Mouse (Mus musculus): ENCODE results near the gene Mrpl57.

The Mrpl57 gene

DNA sequence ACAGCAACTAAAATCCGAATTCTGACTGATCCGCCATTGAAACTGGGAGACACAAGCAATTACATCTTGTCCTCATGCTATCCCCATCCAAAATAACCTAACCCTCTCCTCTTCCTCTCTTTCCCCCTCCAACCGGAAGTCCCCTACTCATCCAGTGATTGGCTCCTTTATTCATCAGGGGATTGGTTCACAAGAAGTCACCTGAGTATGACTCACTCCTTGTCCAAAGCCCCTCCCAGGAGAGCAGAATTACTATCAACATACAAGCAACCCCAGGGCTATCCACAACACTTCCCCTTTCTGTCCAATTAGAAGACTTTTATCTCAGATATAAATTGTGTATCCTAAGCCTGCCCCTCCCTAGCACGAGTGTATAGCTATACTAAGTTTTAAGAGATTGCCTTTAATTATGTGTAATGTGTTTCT is 36.0 kb downstream of the Mrpl57 start:
- no peak for DNase-seq (ENCODE audit: low read depth)

- no peak for DNase-seq (ENCODE audit: low read depth)
Measured at GRCm38 (mm10) chr14:57863129-57863528, 37.1 kb downstream of the Mrpl57 start.

GRCm38 (mm10) chr14:57865256-57865655 is 39.2 kb downstream of the Mrpl57 start:
- DNase-seq (ENCODE audit: low read depth), result no peak

- DNase-seq (ENCODE audit: low read depth), result no peak
Measured at GRCm38 (mm10) chr14:57866676-57867276, 40.7 kb downstream of the Mrpl57 start.

DNA sequence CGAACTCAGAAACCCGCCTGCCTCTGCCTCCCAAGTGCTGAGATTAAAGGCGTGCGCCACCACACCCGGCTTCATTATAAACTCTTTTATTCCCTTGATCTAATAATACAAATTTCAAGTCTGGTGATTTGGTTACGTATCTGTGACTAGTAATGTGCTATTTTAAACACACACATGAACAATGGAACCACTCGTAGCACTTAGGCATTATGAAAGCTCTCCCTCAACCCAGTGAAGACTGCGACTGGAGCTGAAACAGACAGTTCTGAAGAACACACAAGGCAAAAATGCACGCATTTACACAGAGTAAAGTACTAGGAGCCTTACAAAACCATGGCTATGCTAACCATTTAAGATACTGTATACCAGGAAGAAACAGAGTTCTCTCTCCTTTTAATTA is 51.9 kb downstream of the Mrpl57 start:
- DNase-seq (ENCODE audit: low read depth), result no peak

All from c-Kit-positive CD71-positive TER-119-negative erythroid progenitor cells, embryonic 14.5 days (primary cell).